Mouse (Mus musculus) thymus, postnatal 36 days (tissue): ENCODE data around the gene Bpifa5.

Source experiments
- DNase-seq, 2 experiments: peaks; one replicate each; pipeline ENCODE4 v3.0.0; 2022; ENCODE audit warnings: mixed read lengths in 2 of 2

The Bpifa5 gene

GRCm38 (mm10) chr2:154209112-154209511 lies 46.7 kb downstream of the Bpifa5 start:
- DNase-seq, result no peak

GRCm38 (mm10) chr2:154211121-154211520 lies 48.7 kb downstream of the Bpifa5 start:
- DNase-seq, result no peak

- DNase-seq, result no peak
Observed at GRCm38 (mm10) chr2:154211881-154212280, 49.5 kb downstream of the Bpifa5 start.

GRCm38 (mm10) chr2:154215191-154215590 lies 52.8 kb downstream of the Bpifa5 start:
- peak; percentile 36 to 46 for DNase-seq
